Mouse (Mus musculus): ENCODE measurements around the gene 4930519P11Rik. TPM values are rescaled to one million over a fixed set of nuclear protein-coding genes. Genes with fewer than 3 reads are reported as not detected.
A peak's percentile ranks its signal among the peaks of the same experiment; 100 is the strongest.

The 4930519P11Rik gene
- polyA plus RNA-seq, 1 experiment from 2014 or later = not detected

GRCm38 (mm10) chr2:154577744-154578067 is 35.5 kb downstream of the 4930519P11Rik start:
- Histone ChIP-seq H3K36me3 (no peaks in the 10 kb centered on the region), H3K27me3 (no peaks in the 10 kb centered on the region), H3K9me3 (replicated peaks) (no peaks in the 10 kb centered on the region), H3K4me1 (replicated peaks) (peaks cover 5% of the 10 kb centered on the region), H3K4me3 (no peak overlapping the region), H3K9ac (no peak overlapping the region), H3K4me2 (no peak overlapping the region), H3K27ac (no peak overlapping the region)
- WGBS = 79% methylated on average over 6 of the region's 6 CpGs
- no peak for ATAC-seq (replicated peaks; ENCODE audit: insufficient number of reproducible peaks, insufficient read depth, low FRiP score, low read depth)

- Histone ChIP-seq H3K27ac (no peak overlapping the region), H3K36me3 (no peaks in the 10 kb centered on the region), H3K9ac (no peak overlapping the region), H3K4me2 (no peak overlapping the region), H3K4me3 (no peak overlapping the region), H3K4me1 (replicated peaks) (peaks cover 5% of the 10 kb centered on the region), H3K27me3 (no peaks in the 10 kb centered on the region), H3K9me3 (replicated peaks) (no peaks in the 10 kb centered on the region)
- peak; percentile 57; the same call in 1 of the 2 replicates for ATAC-seq (replicated peaks; ENCODE audit: insufficient number of reproducible peaks, insufficient read depth, low FRiP score, low read depth)
- 54% methylated on average over 12 of the region's 12 CpGs for WGBS
Observed at GRCm38 (mm10) chr2:154576876-154577743, 36.1 kb downstream of the 4930519P11Rik start.

- 74% methylated on average over 7 of the region's 7 CpGs for WGBS
- no peak for ATAC-seq (replicated peaks; ENCODE audit: insufficient number of reproducible peaks, insufficient read depth, low FRiP score, low read depth)
Observed at GRCm38 (mm10) chr2:154574271-154574670, 39.0 kb downstream of the 4930519P11Rik start.

GRCm38 (mm10) chr2:154572996-154573395 is 40.2 kb downstream of the 4930519P11Rik start:
- H3K4me1 ChIP-seq (replicated peaks) = peaks cover 23% of the 10 kb centered on the region
- no peak for ATAC-seq (replicated peaks; ENCODE audit: insufficient number of reproducible peaks, insufficient read depth, low FRiP score, low read depth)
- no peak overlapping the region for H3K4me3 ChIP-seq
- H3K9ac ChIP-seq = no peak overlapping the region
- H3K4me2 ChIP-seq = no peak overlapping the region
- no peaks in the 10 kb centered on the region for H3K27me3 ChIP-seq
- 75% methylated on average over 3 of the region's 3 CpGs for WGBS
- no peaks in the 10 kb centered on the region for H3K36me3 ChIP-seq
- H3K9me3 ChIP-seq (replicated peaks) = no peaks in the 10 kb centered on the region
- H3K27ac ChIP-seq = no peak overlapping the region

More at GRCm38 (mm10) chr2:154574271-154574670, 39.0 kb downstream of the 4930519P11Rik start:
- Histone ChIP-seq H3K9ac (no peak overlapping the region), H3K4me3 (no peak overlapping the region), H3K4me2 (no peak overlapping the region), H3K27ac (no peak overlapping the region), H3K36me3 (no peaks in the 10 kb centered on the region), H3K4me1 (replicated peaks) (peaks cover 11% of the 10 kb centered on the region), H3K9me3 (replicated peaks) (no peaks in the 10 kb centered on the region), H3K27me3 (no peaks in the 10 kb centered on the region)

GRCm38 (mm10) chr2:154571976-154572375 is 41.3 kb downstream of the 4930519P11Rik start:
- Histone ChIP-seq H3K9me3 (replicated peaks) (no peaks in the 10 kb centered on the region), H3K4me3 (no peak overlapping the region), H3K27ac (no peak overlapping the region), H3K4me2 (no peak overlapping the region), H3K4me1 (replicated peaks) (peaks cover 32% of the 10 kb centered on the region), H3K9ac (no peak overlapping the region), H3K36me3 (no peaks in the 10 kb centered on the region), H3K27me3 (no peaks in the 10 kb centered on the region)
- 72% methylated on average over 8 of the region's 8 CpGs for WGBS
- no peak for ATAC-seq (replicated peaks; ENCODE audit: insufficient number of reproducible peaks, insufficient read depth, low FRiP score, low read depth)

GRCm38 (mm10) chr2:154571266-154571665 is 42.0 kb downstream of the 4930519P11Rik start:
- H3K9me3 ChIP-seq (replicated peaks) = no peaks in the 10 kb centered on the region
- WGBS = 84% methylated on average over 4 of the region's 4 CpGs
- peaks cover 36% of the 10 kb centered on the region for H3K4me1 ChIP-seq (replicated peaks)
- H3K27ac ChIP-seq = no peak overlapping the region
- no peak overlapping the region for H3K9ac ChIP-seq
- H3K4me2 ChIP-seq = no peak overlapping the region
- H3K4me3 ChIP-seq = no peak overlapping the region
- no peaks in the 10 kb centered on the region for H3K36me3 ChIP-seq
- no peaks in the 10 kb centered on the region for H3K27me3 ChIP-seq
- no peak for ATAC-seq (replicated peaks; ENCODE audit: insufficient number of reproducible peaks, insufficient read depth, low FRiP score, low read depth)

GRCm38 (mm10) chr2:154570666-154571065 is 42.6 kb downstream of the 4930519P11Rik start:
- Histone ChIP-seq H3K9ac (no peak overlapping the region), H3K4me3 (peak overlapping the region; percentile 77; the same call in 1 of the 2 replicates), H3K4me2 (peak overlapping the region; percentile 92), H3K36me3 (no peaks in the 10 kb centered on the region), H3K27me3 (no peaks in the 10 kb centered on the region), H3K4me1 (replicated peaks) (peaks cover 39% of the 10 kb centered on the region), H3K27ac (0 out of 2 replicates have a peak overlapping the region, but pooled peaks have one; percentile 65), H3K9me3 (replicated peaks) (no peaks in the 10 kb centered on the region)
- WGBS = 54% methylated on average over 4 of the region's 4 CpGs
- ATAC-seq (replicated peaks; ENCODE audit: insufficient number of reproducible peaks, insufficient read depth, low FRiP score, low read depth) = no peak

- Histone ChIP-seq H3K27me3 (no peaks in the 10 kb centered on the region), H3K4me2 (peak within 1 kb of the TSS; percentile 92), H3K4me3 (peak within 1 kb of the TSS; percentile 77), H3K9ac (peak within 1 kb of the TSS; percentile 74), H3K9me3 (replicated peaks) (no peaks in the 10 kb centered on the region), H3K4me1 (replicated peaks) (peaks cover 39% of the 10 kb centered on the region), H3K36me3 (no peaks in the 10 kb centered on the region), H3K27ac (peak within 1 kb of the TSS; percentile 78)
- under 1% methylated on average over 37 of the region's 44 CpGs for WGBS
- ATAC-seq (replicated peaks; ENCODE audit: insufficient number of reproducible peaks, insufficient read depth, low FRiP score, low read depth) = peak; percentile 97
Observed at GRCm38 (mm10) chr2:154569836-154570286, 43.4 kb downstream of the 4930519P11Rik start, which contains the start of gene E2f1. E2f1 (minus strand) TSS chr2:154569892.

- Histone ChIP-seq H3K9me3 (replicated peaks) (no peaks in the 10 kb centered on the region), H3K27me3 (no peaks in the 10 kb centered on the region), H3K9ac (peak overlapping the region; percentile 74), H3K4me3 (peak overlapping the region; percentile 77), H3K4me1 (replicated peaks) (peaks cover 39% of the 10 kb centered on the region), H3K27ac (peak overlapping the region; percentile 78), H3K4me2 (peak overlapping the region; percentile 92), H3K36me3 (no peaks in the 10 kb centered on the region)
- ATAC-seq (replicated peaks; ENCODE audit: insufficient number of reproducible peaks, insufficient read depth, low FRiP score, low read depth) = peak; percentile 83
- under 1% methylated on average over 66 of the region's 70 CpGs for WGBS
Observed at GRCm38 (mm10) chr2:154569071-154569748, 44.0 kb downstream of the 4930519P11Rik start.

- Histone ChIP-seq H3K27ac (peak overlapping the region; percentile 78), H3K4me2 (peak overlapping the region; percentile 92), H3K27me3 (no peaks in the 10 kb centered on the region), H3K9ac (peak overlapping the region; percentile 74), H3K4me3 (peak overlapping the region; percentile 77), H3K9me3 (replicated peaks) (no peaks in the 10 kb centered on the region), H3K36me3 (no peaks in the 10 kb centered on the region), H3K4me1 (replicated peaks) (peaks cover 39% of the 10 kb centered on the region)
- 18% methylated on average over 10 of the region's 10 CpGs for WGBS
- no peak for ATAC-seq (replicated peaks; ENCODE audit: insufficient number of reproducible peaks, insufficient read depth, low FRiP score, low read depth)
Observed at GRCm38 (mm10) chr2:154568329-154569070, 44.7 kb downstream of the 4930519P11Rik start.

GRCm38 (mm10) chr2:154567766-154568165 is 45.5 kb downstream of the 4930519P11Rik start:
- Histone ChIP-seq H3K4me2 (peak overlapping the region; percentile 92), H3K9me3 (replicated peaks) (no peaks in the 10 kb centered on the region), H3K9ac (peak overlapping the region; percentile 74; the same call in 1 of the 2 replicates), H3K4me1 (replicated peaks) (peaks cover 39% of the 10 kb centered on the region), H3K4me3 (peak overlapping the region; percentile 77), H3K27me3 (no peaks in the 10 kb centered on the region), H3K36me3 (0 out of 2 replicates have a peak, but pooled peaks cover under 1% of the 10 kb centered on the region), H3K27ac (peak overlapping the region; percentile 78)
- WGBS = 67% methylated on average over 2 of the region's 2 CpGs
- no peak for ATAC-seq (replicated peaks; ENCODE audit: insufficient number of reproducible peaks, insufficient read depth, low FRiP score, low read depth)
